Mouse (Mus musculus) heart, embryonic 11.5 days (tissue): Measurements from ENCODE around the gene Alox12e. TPM values are rescaled to one million over a fixed set of nuclear protein-coding genes. Genes with fewer than 3 reads are reported as not detected.

Experiments
- ATAC-seq: fragments of 200-750 bp; cut with Nextera tagmentation; replicated peaks from 2 replicates; pipeline ENCODE4 v1.8.0; 2017; ENCODE audit warnings: moderate library complexity; ENCODE audit not compliant: insufficient number of reproducible peaks, low FRiP score, low TSS enrichment
- H3K27ac ChIP-seq: fragments of 300-500 bp; sonication (generic); 2 replicates; pipeline ENCODE4 v1.5.1; 2014; ENCODE audit warnings: mild to moderate bottlenecking, low read depth, low read length
- H3K27me3 ChIP-seq: fragments of 300-500 bp; sonication (generic); 2 replicates; pipeline ENCODE4 v1.6.1; 2014; ENCODE audit warnings: mild to moderate bottlenecking, low read length, mixed read lengths; ENCODE audit not compliant: control insufficient read depth, insufficient read depth
- H3K36me3 ChIP-seq: fragments of 300-500 bp; sonication (generic); 2 replicates; pipeline ENCODE4 v1.6.1; 2014; ENCODE audit warnings: mild to moderate bottlenecking, low read length, moderate library complexity, mixed read lengths; ENCODE audit not compliant: control insufficient read depth, insufficient read depth
- H3K4me1 ChIP-seq: fragments of 300-500 bp; sonication (generic); 2 replicates; pipeline ENCODE4 v1.6.1; 2014; ENCODE audit warnings: low read length; ENCODE audit not compliant: control insufficient read depth, insufficient read depth
- H3K4me2 ChIP-seq: fragments of 300-500 bp; sonication (generic); 2 replicates; pipeline ENCODE4 v1.6.1; 2014; ENCODE audit warnings: mild to moderate bottlenecking, moderate library complexity
- H3K4me3 ChIP-seq: fragments of 300-500 bp; sonication (generic); 2 replicates; pipeline ENCODE4 v1.5.1; 2014; ENCODE audit warnings: low read depth, low read length
- H3K9ac ChIP-seq: fragments of 300-500 bp; sonication (generic); 2 replicates; pipeline ENCODE4 v1.6.1; 2014; ENCODE audit warnings: mild to moderate bottlenecking, low read depth, low read length, moderate library complexity
- H3K9me3 ChIP-seq: fragments of 300-500 bp; sonication (generic); replicated peaks from 2 replicates; pipeline ENCODE4 v1.6.1; 2016; ENCODE audit warnings: low read length; ENCODE audit not compliant: control insufficient read depth
- WGBS: fragments of 180-500 bp; shearing (Covaris S2); extraction: QIAGEN DNeasy Blood & Tissue Kit; methylation state at CpG from one replicate; pipeline ENCODE4 v1.1.7; 2014; ENCODE audit not compliant: insufficient replicate concordance; 5-methylcytosine and 5-hydroxymethylcytosine counted together
- polyA plus RNA-seq: library from polyadenylated mRNA; unstranded; fragments of >200 nt; fragmentation: Nextera tagmentation; extraction: Ambion mirVana; gene quantifications from 2 replicates; pipeline ENCODE4 v1.2.1, GENCODE M21; 2014

Alox12e gene
- polyA plus RNA-seq, 1 experiment from 2014 or later, result not detected

DNA sequence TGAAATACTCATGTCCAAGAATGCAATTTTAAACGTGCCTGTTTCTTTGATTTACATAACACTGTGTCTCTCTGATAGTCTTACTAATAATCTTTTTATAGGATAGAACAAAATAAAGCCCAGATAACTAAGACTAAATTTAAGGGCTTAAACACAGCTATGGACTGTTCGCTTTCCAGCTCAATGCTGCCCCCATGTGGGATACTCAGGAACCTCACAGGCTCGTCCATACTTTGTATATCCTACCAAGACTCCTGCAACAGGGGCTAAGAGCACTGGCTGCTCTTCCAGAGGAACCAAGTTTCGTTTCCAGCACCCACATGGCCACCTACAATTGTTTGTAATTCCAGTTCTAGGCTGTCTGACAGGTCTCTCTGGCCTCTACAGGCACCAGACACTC, 12.0 kb upstream of the Alox12e start:
- Histone ChIP-seq H3K4me1 (no peaks in the 10 kb centered on the region), H3K27ac (no peak overlapping the region), H3K4me2 (no peak overlapping the region), H3K9ac (no peak overlapping the region), H3K9me3 (no peaks in the 10 kb centered on the region), H3K27me3 (no peaks in the 10 kb centered on the region), H3K4me3 (no peak overlapping the region), H3K36me3 (no peaks in the 10 kb centered on the region)
- ATAC-seq, result no peak
- WGBS, result 32% methylated on average over 4 of the region's 4 CpGs

DNA sequence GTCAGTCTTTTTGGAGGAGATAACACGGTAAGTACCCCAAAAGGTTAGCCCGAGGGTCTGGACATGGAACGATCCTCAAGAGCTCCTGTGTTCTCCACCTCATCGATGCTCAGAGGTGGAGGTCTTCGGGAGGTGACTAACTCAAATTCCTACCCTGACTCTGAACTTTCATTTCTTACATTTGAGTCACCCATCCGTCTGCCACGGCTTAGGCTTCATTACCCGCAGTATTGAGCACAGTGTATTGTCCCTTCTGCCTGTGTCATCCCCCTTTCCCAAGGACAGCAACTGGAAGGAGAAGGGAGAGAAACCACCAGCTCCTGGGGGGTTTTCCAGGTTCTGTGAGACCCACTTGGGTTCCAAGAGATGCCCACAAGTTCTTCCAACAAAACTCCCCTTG, 2.3 kb upstream of the Alox12e start:
- H3K27me3 ChIP-seq, result peaks cover 37% of the 10 kb centered on the region
- no peak overlapping the region for H3K27ac ChIP-seq
- H3K9me3 ChIP-seq, result no peaks in the 10 kb centered on the region
- WGBS, result 81% methylated on average over 8 of the region's 8 CpGs
- H3K4me3 ChIP-seq, result no peak overlapping the region
- H3K4me2 ChIP-seq, result no peak overlapping the region
- ATAC-seq, result no peak
- H3K9ac ChIP-seq, result no peak overlapping the region
- no peaks in the 10 kb centered on the region for H3K36me3 ChIP-seq
- no peaks in the 10 kb centered on the region for H3K4me1 ChIP-seq

DNA sequence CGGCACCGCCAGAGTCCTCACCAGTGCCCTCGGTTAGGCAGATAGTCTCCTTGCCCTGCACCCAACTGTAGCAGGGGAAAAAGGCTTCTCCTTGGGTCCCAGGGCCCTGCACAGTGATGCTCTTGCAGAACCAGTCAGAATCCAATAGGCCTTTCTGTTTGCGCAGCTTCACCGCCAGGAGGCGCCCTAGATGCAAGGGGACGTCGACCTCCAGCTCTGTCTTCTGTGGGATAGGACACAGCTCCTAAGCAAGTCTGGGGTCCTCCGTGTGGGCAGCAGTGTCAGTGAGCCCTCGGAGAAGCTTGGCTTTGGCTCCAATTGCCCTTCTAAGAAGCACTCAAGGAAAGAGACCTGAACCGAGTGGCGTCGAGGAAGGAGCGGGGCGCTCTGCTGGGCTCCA, 764 bp downstream of the Alox12e start:
- no peak overlapping the region for H3K27ac ChIP-seq
- no peaks in the 10 kb centered on the region for H3K36me3 ChIP-seq
- H3K9me3 ChIP-seq, result no peaks in the 10 kb centered on the region
- 3% methylated on average over 15 of the region's 15 CpGs for WGBS
- no peak overlapping the region for H3K9ac ChIP-seq
- peaks cover 49% of the 10 kb centered on the region for H3K27me3 ChIP-seq
- no peak overlapping the region for H3K4me3 ChIP-seq
- no peak for ATAC-seq
- H3K4me2 ChIP-seq, result peak overlapping the region; percentile 41
- no peaks in the 10 kb centered on the region for H3K4me1 ChIP-seq

DNA sequence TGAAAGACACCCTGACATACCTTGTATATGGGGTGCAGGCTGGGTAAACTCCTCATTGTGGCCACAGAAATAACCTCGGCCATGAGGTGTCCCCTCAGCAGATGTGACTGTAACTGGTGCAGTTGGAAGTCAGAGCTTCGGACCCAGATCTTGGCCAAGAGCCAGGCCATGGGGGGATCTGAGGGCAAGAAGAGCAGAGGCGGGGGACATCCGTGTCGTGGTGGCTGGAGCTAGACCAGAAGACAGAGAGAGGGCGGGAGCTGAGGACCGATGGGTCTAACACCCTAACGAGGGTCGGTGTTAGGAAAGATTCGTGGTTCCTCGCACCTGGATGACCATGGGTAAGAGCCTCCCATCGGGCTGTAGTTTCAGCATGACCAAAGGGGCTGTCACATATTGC, 2.8 kb downstream of the Alox12e start:
- no peak for ATAC-seq
- Histone ChIP-seq H3K9ac (no peak overlapping the region), H3K4me1 (no peaks in the 10 kb centered on the region), H3K27ac (no peak overlapping the region), H3K27me3 (peaks cover 49% of the 10 kb centered on the region), H3K4me3 (no peak overlapping the region), H3K36me3 (no peaks in the 10 kb centered on the region), H3K4me2 (no peak overlapping the region), H3K9me3 (no peaks in the 10 kb centered on the region)
- 74% methylated on average over 12 of the region's 12 CpGs for WGBS

DNA sequence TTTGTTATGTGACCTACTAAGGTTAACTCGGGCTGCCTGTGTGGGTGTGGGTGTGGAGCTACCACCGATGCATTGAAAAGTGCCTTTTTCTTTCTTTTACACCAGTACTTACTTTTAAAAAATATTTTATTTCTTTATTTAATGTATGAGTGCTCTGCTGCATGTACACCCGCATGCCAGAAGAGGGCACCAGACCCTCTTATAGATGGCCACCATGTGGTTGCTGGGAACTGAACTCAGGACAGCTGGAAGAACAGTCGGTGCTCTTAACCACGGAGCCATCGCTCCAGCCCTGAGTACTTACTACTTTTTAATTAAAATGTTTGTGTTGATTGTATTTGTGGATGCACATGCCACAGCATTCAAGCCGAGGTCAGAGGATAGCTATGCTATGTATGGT, 8.6 kb downstream of the Alox12e start:
- 37% methylated on average over 7 of the region's 7 CpGs for WGBS
- Histone ChIP-seq H3K9ac (no peak overlapping the region), H3K27ac (no peak overlapping the region), H3K27me3 (peaks cover 7% of the 10 kb centered on the region), H3K4me3 (no peak overlapping the region), H3K4me2 (no peak overlapping the region), H3K4me1 (no peaks in the 10 kb centered on the region), H3K36me3 (no peaks in the 10 kb centered on the region), H3K9me3 (no peaks in the 10 kb centered on the region)
- no peak for ATAC-seq

DNA sequence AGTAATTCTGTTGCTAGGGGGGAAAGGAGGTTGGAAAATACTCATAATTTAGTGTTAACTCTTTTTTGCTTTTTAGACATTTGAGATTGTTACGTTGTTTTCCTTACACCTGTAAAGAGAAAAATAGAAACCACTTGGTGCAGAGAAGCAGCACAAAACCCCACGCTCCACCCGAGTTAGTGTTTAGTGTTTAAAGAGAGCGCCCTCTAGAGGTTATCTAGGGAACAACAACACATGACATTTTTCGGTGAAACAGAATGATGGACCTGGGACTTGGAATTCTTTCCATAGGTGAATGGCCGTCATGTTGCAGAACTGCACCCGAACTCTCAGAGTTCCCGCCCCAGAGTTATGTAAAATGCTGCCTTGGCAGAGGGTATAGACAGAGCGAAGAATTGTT, 13.1 kb downstream of the Alox12e start:
- H3K9ac ChIP-seq, result no peak overlapping the region

DNA sequence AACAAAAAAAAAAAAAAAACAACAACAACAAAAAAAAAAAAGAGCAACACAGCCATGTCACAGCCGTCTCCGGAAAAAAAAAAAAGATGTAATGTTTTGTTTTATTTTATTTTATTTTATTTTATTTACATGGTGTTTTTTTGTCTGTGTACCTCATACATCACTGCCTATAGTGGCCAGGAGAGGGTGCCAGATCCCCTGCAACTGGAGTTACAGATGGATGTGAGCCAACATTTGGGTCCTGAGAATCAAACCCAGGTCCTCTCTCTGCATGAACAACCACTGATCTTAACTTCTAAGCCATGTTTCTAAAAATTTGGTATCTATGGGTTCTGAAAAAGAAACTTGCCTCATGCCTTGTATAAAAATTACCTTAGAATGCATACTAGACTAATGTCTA, 14.1 kb downstream of the Alox12e start:
- WGBS, result 91% methylated on average over 2 of the region's 2 CpGs
- H3K9ac ChIP-seq, result no peak overlapping the region
- no peak for ATAC-seq
- H3K27me3 ChIP-seq, result no peaks in the 10 kb centered on the region
- H3K4me2 ChIP-seq, result no peak overlapping the region
- H3K9me3 ChIP-seq, result no peaks in the 10 kb centered on the region
- no peak overlapping the region for H3K4me3 ChIP-seq
- no peaks in the 10 kb centered on the region for H3K4me1 ChIP-seq
- no peaks in the 10 kb centered on the region for H3K36me3 ChIP-seq
- H3K27ac ChIP-seq, result no peak overlapping the region

More for the DNA sequence above, 13.1 kb downstream of the Alox12e start:
- Histone ChIP-seq H3K4me2 (no peak overlapping the region), H3K4me3 (no peak overlapping the region), H3K4me1 (no peaks in the 10 kb centered on the region), H3K9me3 (no peaks in the 10 kb centered on the region), H3K36me3 (no peaks in the 10 kb centered on the region), H3K27ac (no peak overlapping the region), H3K27me3 (no peaks in the 10 kb centered on the region)
- 27% methylated on average over 9 of the region's 9 CpGs for WGBS
- ATAC-seq, result no peak

DNA sequence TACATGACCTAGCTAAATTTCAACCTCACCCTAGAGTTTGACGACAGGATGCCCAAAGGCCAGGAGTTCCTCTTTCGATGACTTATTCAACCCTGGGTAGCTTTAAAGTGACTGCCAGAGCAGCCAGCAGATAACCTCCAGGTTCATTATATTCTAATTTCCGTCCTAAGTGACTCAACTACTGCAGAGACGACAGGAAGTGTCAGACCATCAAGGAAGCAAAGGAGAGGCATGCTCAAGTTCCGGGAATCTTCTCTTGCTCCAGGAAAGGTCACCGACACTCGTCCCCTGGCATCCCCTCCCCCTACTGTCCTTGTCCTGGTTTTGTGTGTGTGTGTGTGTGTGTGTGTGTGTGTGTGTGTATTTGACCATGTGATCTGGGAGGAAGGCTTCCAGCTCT, 16.3 kb downstream of the Alox12e start:
- H3K9me3 ChIP-seq, result 0 out of 2 replicates have a peak, but pooled peaks cover 2% of the 10 kb centered on the region
- WGBS, result 47% methylated on average over 7 of the region's 7 CpGs
- no peak for ATAC-seq
- no peaks in the 10 kb centered on the region for H3K27me3 ChIP-seq
- H3K9ac ChIP-seq, result no peak overlapping the region
- no peaks in the 10 kb centered on the region for H3K4me1 ChIP-seq
- H3K36me3 ChIP-seq, result no peaks in the 10 kb centered on the region
- H3K27ac ChIP-seq, result no peak overlapping the region
- no peak overlapping the region for H3K4me2 ChIP-seq
- no peak overlapping the region for H3K4me3 ChIP-seq

DNA sequence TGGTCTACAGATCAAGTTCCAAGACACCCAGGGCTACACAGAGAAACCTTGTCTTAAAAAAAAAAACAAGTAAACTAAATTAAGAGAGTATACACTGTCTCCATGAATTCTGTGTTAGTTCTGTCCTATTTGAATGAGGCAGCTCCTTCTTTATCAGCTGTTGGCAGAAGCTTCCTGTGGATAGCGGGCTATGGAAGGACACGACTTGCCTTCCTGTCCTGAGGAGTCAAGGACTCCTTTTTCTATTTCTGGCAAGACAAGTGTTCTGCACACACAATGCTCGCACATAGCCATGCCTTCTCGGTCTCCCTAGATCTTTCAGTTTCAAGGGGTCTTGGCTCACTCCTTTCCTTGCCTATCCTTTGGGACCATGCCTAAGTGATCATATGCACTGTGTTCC, 20.1 kb downstream of the Alox12e start:
- no peaks in the 10 kb centered on the region for H3K36me3 ChIP-seq
- no peaks in the 10 kb centered on the region for H3K4me1 ChIP-seq
- H3K27ac ChIP-seq, result peak overlapping the region; percentile 42; the same call in 1 of the 2 replicates
- no peak for ATAC-seq
- no peak overlapping the region for H3K4me3 ChIP-seq
- 0 out of 2 replicates have a peak, but pooled peaks cover 4% of the 10 kb centered on the region for H3K9me3 ChIP-seq
- H3K27me3 ChIP-seq, result no peaks in the 10 kb centered on the region
- no peak overlapping the region for H3K9ac ChIP-seq
- no peak overlapping the region; the same call in 1 of the 2 replicates for H3K4me2 ChIP-seq
- WGBS, result 57% methylated on average over 4 of the region's 4 CpGs
